In genomic region chr11:58224313-58224712, GRCm38 (mm10) we compare ENCODE assay signal across 8 mouse cellular contexts. TPM values are rescaled to one million over a fixed set of nuclear protein-coding genes. Genes with fewer than 3 reads are reported as not detected.
A peak's percentile ranks its signal among the peaks of the same experiment; 100 is the strongest.
DNase-seq lines count a peak whose midpoint lies in the region; ATAC-seq and TF ChIP-seq lines count a peak whose summit lies in the region.

No protein-coding gene starts in this region.

- TF ChIP-seq POLR2A in lung, adult 2 months (IDR thresholded peaks at IDR 0.05; ENCODE audit: borderline replicate concordance, extremely low read depth, low read depth, low read length) = no peak

- no peak overlapping the region for H3K4me3 ChIP-seq in lung, adult 2 months (replicated peaks; ENCODE audit: extremely low read depth, low read depth, low read length)
- no peak overlapping the region for H3K4me3 ChIP-seq in hindbrain, embryonic 11.5 days (ENCODE audit: low read depth, low read length)
- no peak overlapping the region for H3K4me3 ChIP-seq in hindbrain, embryonic 12.5 days

- TF ChIP-seq CTCF in lung, adult 2 months (IDR thresholded peaks at IDR 0.05; ENCODE audit: insufficient read depth, low read length) = no peak

- WGBS in lung, adult 2 months = 29% methylated on average over 7 of the region's 7 CpGs
- WGBS in hindbrain, embryonic 11.5 days = 54% methylated on average over 7 of the region's 7 CpGs
- 59% methylated on average over 7 of the region's 7 CpGs for WGBS in hindbrain, embryonic 12.5 days

- no peaks in the 10 kb centered on the region for H3K36me3 ChIP-seq in hindbrain, embryonic 11.5 days (ENCODE audit: control insufficient read depth, insufficient read depth, low read length)
- no peaks in the 10 kb centered on the region for H3K36me3 ChIP-seq in hindbrain, embryonic 12.5 days

- H3K27ac ChIP-seq in hindbrain, embryonic 11.5 days (ENCODE audit: low read depth, low read length) = no peak overlapping the region
- H3K27ac ChIP-seq in hindbrain, embryonic 12.5 days = no peak overlapping the region

- DNase-seq in lung, adult 18-20 months = peak; percentile 37 to 42
- no peak for DNase-seq in lung, adult 2 months
- peak; percentile 72 for DNase-seq in kidney, adult 11 months
- DNase-seq in lung, postnatal 14 days = peak; percentile 31
- DNase-seq in thymus, postnatal 4 days = peak; percentile 61
- no peak for DNase-seq in hindbrain, embryonic 11.5 days (ENCODE audit: low spot score)
- DNase-seq in right cerebral cortex, postnatal 4 days = no peak

- peaks cover 8% of the 10 kb centered on the region; the same call in 1 of the 2 replicates for H3K4me1 ChIP-seq in lung, adult 2 months (ENCODE audit: control insufficient read depth, insufficient read depth, low read length)
- H3K4me1 ChIP-seq in hindbrain, embryonic 11.5 days (replicated peaks; ENCODE audit: control insufficient read depth, insufficient read depth, low read length) = no peaks in the 10 kb centered on the region
- no peaks in the 10 kb centered on the region; the same call in 1 of the 2 replicates for H3K4me1 ChIP-seq in hindbrain, embryonic 12.5 days

- H3K27me3 ChIP-seq in hindbrain, embryonic 11.5 days (ENCODE audit: control insufficient read depth, insufficient read depth, low read length) = no peaks in the 10 kb centered on the region
- H3K27me3 ChIP-seq in hindbrain, embryonic 12.5 days = no peaks in the 10 kb centered on the region

- no peaks in the 10 kb centered on the region for H3K9me3 ChIP-seq in hindbrain, embryonic 11.5 days (ENCODE audit: control insufficient read depth, low read length)
- no peaks in the 10 kb centered on the region for H3K9me3 ChIP-seq in hindbrain, embryonic 12.5 days (replicated peaks)

- no peak for ATAC-seq in hindbrain, embryonic 11.5 days (ENCODE audit: low FRiP score)
- no peak for ATAC-seq in hindbrain, embryonic 12.5 days (ENCODE audit: low FRiP score)

- H3K9ac ChIP-seq in hindbrain, embryonic 11.5 days (ENCODE audit: low read depth, low read length) = no peak overlapping the region
- H3K9ac ChIP-seq in hindbrain, embryonic 12.5 days = no peak overlapping the region

- no peak overlapping the region for H3K4me2 ChIP-seq in hindbrain, embryonic 11.5 days (replicated peaks; ENCODE audit: low read depth, low read length)
- H3K4me2 ChIP-seq in hindbrain, embryonic 12.5 days (replicated peaks) = no peak overlapping the region

RNA-seq across cellular contexts. Expression of gene Irgm2, which starts 24.9 kb away (rescaled TPM):
- 13.9 and 16.4 TPM in 2 replicates for polyA plus RNA-seq in lung, adult 2 months (2012; rRNA removed)
- 0.71 and 1.3 TPM in 2 replicates for polyA plus RNA-seq in hindbrain, embryonic 11.5 days (2014; fragmentation: Nextera tagmentation; extraction: Ambion mirVana)
- polyA plus RNA-seq in hindbrain, embryonic 12.5 days (2016; fragmentation: Nextera tagmentation; extraction: Ambion mirVana) = 0.87 and 0.96 TPM in 2 replicates

RNA-seq across cellular contexts. Expression of gene Igtp, which starts 25.0 kb away (rescaled TPM):
- polyA plus RNA-seq in lung, adult 2 months (2012; rRNA removed) = 11.6 and 14.7 TPM in 2 replicates
- polyA plus RNA-seq in hindbrain, embryonic 11.5 days (2014; fragmentation: Nextera tagmentation; extraction: Ambion mirVana) = 2.5 and 3.3 TPM in 2 replicates
- 1.9 and 2.0 TPM in 2 replicates for polyA plus RNA-seq in hindbrain, embryonic 12.5 days (2016; fragmentation: Nextera tagmentation; extraction: Ambion mirVana)

RNA-seq across cellular contexts. Expression of gene 4930438A08Rik, which starts 50.3 kb away (rescaled TPM):
- polyA plus RNA-seq in lung, adult 2 months (2012; rRNA removed) = 0.12 TPM in 1 of 2 replicates, not detected in the other
- polyA plus RNA-seq in hindbrain, embryonic 11.5 days (2014; fragmentation: Nextera tagmentation; extraction: Ambion mirVana) = not detected in 2 replicates
- polyA plus RNA-seq in hindbrain, embryonic 12.5 days (2016; fragmentation: Nextera tagmentation; extraction: Ambion mirVana) = 0.17 TPM in 1 of 2 replicates, not detected in the other

RNA-seq across cellular contexts. Expression of gene Mrpl22, which starts 52.9 kb away (rescaled TPM):
- 18.4 and 22.6 TPM in 2 replicates for polyA plus RNA-seq in lung, adult 2 months (2012; rRNA removed)
- polyA plus RNA-seq in hindbrain, embryonic 11.5 days (2014; fragmentation: Nextera tagmentation; extraction: Ambion mirVana) = 117 and 132 TPM in 2 replicates
- polyA plus RNA-seq in hindbrain, embryonic 12.5 days (2016; fragmentation: Nextera tagmentation; extraction: Ambion mirVana) = 98.3 and 102 TPM in 2 replicates

RNA-seq across cellular contexts. Expression of gene Gemin5, which starts 56.0 kb away (rescaled TPM):
- 5.5 and 5.7 TPM in 2 replicates for polyA plus RNA-seq in lung, adult 2 months (2012; rRNA removed)
- polyA plus RNA-seq in hindbrain, embryonic 11.5 days (2014; fragmentation: Nextera tagmentation; extraction: Ambion mirVana) = 21.0 and 32.0 TPM in 2 replicates
- polyA plus RNA-seq in hindbrain, embryonic 12.5 days (2016; fragmentation: Nextera tagmentation; extraction: Ambion mirVana) = 22.5 and 24.2 TPM in 2 replicates

Comparison
In these comparisons a context has a peak if more than half of its experiments do, and no peak if none do; other contexts are left out.
1. DNase-seq: peak in lung, adult 18-20 months (2 of 2), kidney, adult 11 months (single experiment), lung, postnatal 14 days (single experiment) and thymus, postnatal 4 days (single experiment); none in lung, adult 2 months (single experiment), hindbrain, embryonic 11.5 days (single experiment) and right cerebral cortex, postnatal 4 days (single experiment).